Mouse (Mus musculus): ENCODE results near the gene Pias3. TPM values are rescaled to one million over a fixed set of nuclear protein-coding genes. Genes with fewer than 3 reads are reported as not detected.

The Pias3 gene
- polyA plus RNA-seq, 1 experiment from 2014 or later = 53.4 TPM

GRCm38 (mm10) chr3:96744348-96744747 lies 48.2 kb downstream of the Pias3 start:
- WGBS = 89% methylated on average over 3 of the region's 3 CpGs
- H3K27me3 ChIP-seq (replicated peaks; ENCODE audit: low read depth, poor library complexity, severe bottlenecking) = no peaks in the 10 kb centered on the region
- H3K36me3 ChIP-seq (replicated peaks) = 0 out of 2 replicates have a peak, but pooled peaks cover 8% of the 10 kb centered on the region
- H3K9me3 ChIP-seq = no peaks in the 10 kb centered on the region
- H3K4me3 ChIP-seq = no peak overlapping the region
- no peak overlapping the region for H3K27ac ChIP-seq (replicated peaks)
- 0 out of 2 replicates have a peak, but pooled peaks cover 5% of the 10 kb centered on the region for H3K4me1 ChIP-seq
- no peak for DNase-seq (ENCODE audit: low spot score)

GRCm38 (mm10) chr3:96746829-96747228 lies 50.6 kb downstream of the Pias3 start:
- Histone ChIP-seq H3K36me3 (replicated peaks) (0 out of 2 replicates have a peak, but pooled peaks cover 8% of the 10 kb centered on the region), H3K27me3 (replicated peaks; ENCODE audit: low read depth, poor library complexity, severe bottlenecking) (no peaks in the 10 kb centered on the region), H3K9me3 (no peaks in the 10 kb centered on the region), H3K4me1 (0 out of 2 replicates have a peak, but pooled peaks cover 5% of the 10 kb centered on the region), H3K27ac (replicated peaks) (no peak overlapping the region), H3K4me3 (no peak overlapping the region)
- no peak for DNase-seq (ENCODE audit: low spot score)
- 57% methylated on average over 1 of the region's 1 CpGs for WGBS

Other genes with a start within 250 kb of the Pias3 start
- not detected in 2 replicates for gene BC107364, start 244.1 kb upstream of the Pias3 start, polyA plus RNA-seq (2016; fragmentation: Nextera tagmentation; extraction: Ambion mirVana)
- 1.4 and 1.5 TPM in 2 replicates for gene Hfe2, start 171.2 kb upstream of the Pias3 start, polyA plus RNA-seq (2016; fragmentation: Nextera tagmentation; extraction: Ambion mirVana)
- 31.2 and 34.9 TPM in 2 replicates for gene Txnip, start 138.4 kb upstream of the Pias3 start, polyA plus RNA-seq (2016; fragmentation: Nextera tagmentation; extraction: Ambion mirVana)
- gene Gm16253, start 119.4 kb upstream of the Pias3 start, polyA plus RNA-seq (2016; fragmentation: Nextera tagmentation; extraction: Ambion mirVana) = 1.6 and 1.9 TPM in 2 replicates
- gene Polr3gl, start 102.2 kb upstream of the Pias3 start, polyA plus RNA-seq (2016; fragmentation: Nextera tagmentation; extraction: Ambion mirVana) = 30.0 and 33.1 TPM in 2 replicates
- gene Ankrd34a, start 99.7 kb upstream of the Pias3 start, polyA plus RNA-seq (2016; fragmentation: Nextera tagmentation; extraction: Ambion mirVana) = 0.66 and 0.99 TPM in 2 replicates
- gene Lix1l, start 95.2 kb upstream of the Pias3 start, polyA plus RNA-seq (2016; fragmentation: Nextera tagmentation; extraction: Ambion mirVana) = 5.2 and 5.6 TPM in 2 replicates
- 242 and 244 TPM in 2 replicates for gene Rbm8a, start 66.5 kb upstream of the Pias3 start, polyA plus RNA-seq (2016; fragmentation: Nextera tagmentation; extraction: Ambion mirVana)
- 41.6 and 41.9 TPM in 2 replicates for gene Pex11b, start 61.0 kb upstream of the Pias3 start, polyA plus RNA-seq (2016; fragmentation: Nextera tagmentation; extraction: Ambion mirVana)
- 0.09 TPM in 2 replicates for gene Gm42957, start 60.9 kb upstream of the Pias3 start, polyA plus RNA-seq (2016; fragmentation: Nextera tagmentation; extraction: Ambion mirVana)
- 0.39 and 0.55 TPM in 2 replicates for gene Itga10, start 50.8 kb upstream of the Pias3 start, polyA plus RNA-seq (2016; fragmentation: Nextera tagmentation; extraction: Ambion mirVana)
- gene Ankrd35, start 26.3 kb upstream of the Pias3 start, polyA plus RNA-seq (2016; fragmentation: Nextera tagmentation; extraction: Ambion mirVana) = 0.11 and 0.14 TPM in 2 replicates
- gene Nudt17, start 12.2 kb downstream of the Pias3 start, polyA plus RNA-seq (2016; fragmentation: Nextera tagmentation; extraction: Ambion mirVana) = 12.9 and 13.0 TPM in 2 replicates
- gene Polr3c, start 31.2 kb downstream of the Pias3 start, polyA plus RNA-seq (2016; fragmentation: Nextera tagmentation; extraction: Ambion mirVana) = 44.1 and 47.6 TPM in 2 replicates
- gene Rnf115, start 31.3 kb downstream of the Pias3 start, polyA plus RNA-seq (2016; fragmentation: Nextera tagmentation; extraction: Ambion mirVana) = 66.8 and 69.7 TPM in 2 replicates
- gene Pdzk1, start 132.9 kb downstream of the Pias3 start, polyA plus RNA-seq (2016; fragmentation: Nextera tagmentation; extraction: Ambion mirVana) = 0.24 TPM in 1 of 2 replicates, not detected in the other
- gene Cd160, start 133.0 kb downstream of the Pias3 start, polyA plus RNA-seq (2016; fragmentation: Nextera tagmentation; extraction: Ambion mirVana) = 0.14 and 0.19 TPM in 2 replicates
- 9.4 and 9.6 TPM in 2 replicates for gene Gja5, start 208.3 kb downstream of the Pias3 start, polyA plus RNA-seq (2016; fragmentation: Nextera tagmentation; extraction: Ambion mirVana)
- 38.1 and 42.2 TPM in 2 replicates for gene Gpr89, start 209.0 kb downstream of the Pias3 start, polyA plus RNA-seq (2016; fragmentation: Nextera tagmentation; extraction: Ambion mirVana)
- gene Gja8, start 229.6 kb downstream of the Pias3 start, polyA plus RNA-seq (2016; fragmentation: Nextera tagmentation; extraction: Ambion mirVana) = 0.02 and 0.05 TPM in 2 replicates

Data from embryonic facial prominence, embryonic 10.5 days (tissue).